Mouse (Mus musculus): ENCODE data around the gene Nedd8.
A peak's percentile ranks its signal among the peaks of the same experiment; 100 is the strongest.

Gene Nedd8

DNA sequence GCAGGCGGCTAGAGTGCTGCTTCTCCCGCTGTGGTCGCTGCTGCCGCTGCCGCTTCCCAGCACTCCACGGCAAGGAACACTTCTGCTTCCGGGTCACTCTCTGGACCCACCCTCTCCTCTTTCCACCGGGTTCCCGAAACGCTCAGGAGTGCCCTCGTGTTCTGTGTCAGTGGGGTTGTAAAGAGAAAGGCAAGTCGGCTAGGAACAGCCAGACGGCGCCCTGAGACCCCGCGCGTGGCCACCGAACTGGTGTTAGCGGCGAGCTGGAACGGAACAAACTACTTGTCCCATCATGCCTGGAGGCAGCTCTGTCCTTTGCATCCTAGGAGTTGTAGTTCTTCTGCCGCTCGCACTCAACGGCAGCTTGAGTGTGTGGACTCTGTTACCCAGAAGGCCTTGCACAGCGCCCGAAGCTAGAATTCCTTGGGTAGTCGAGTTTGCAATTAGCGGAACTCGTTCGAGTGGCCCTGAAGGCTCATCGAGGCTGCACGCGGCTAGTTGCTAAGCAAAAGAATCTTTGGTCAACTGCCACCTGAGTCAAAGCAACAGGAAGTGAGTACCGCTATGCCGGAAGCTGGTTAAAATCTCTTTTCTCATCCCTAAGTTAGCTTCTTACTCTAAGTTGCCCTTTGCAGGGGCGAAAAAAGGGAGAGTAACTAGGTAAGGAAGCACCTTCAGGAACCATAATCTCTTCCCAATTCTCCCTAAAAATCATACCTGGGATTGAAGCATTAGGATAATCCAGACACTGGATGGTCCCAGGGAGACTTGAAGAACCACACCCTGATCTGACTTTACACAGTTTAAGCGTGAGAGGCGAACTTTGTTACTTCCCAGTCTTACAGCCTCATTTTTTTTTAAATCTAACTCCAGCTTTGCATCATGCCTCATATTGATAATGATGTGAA lies at the start of gene Nedd8, which contains the start of gene Gmpr2:
Nedd8 (minus strand) TSS at position 292 of the 908 bp plus-strand sequence.
Gmpr2 (plus strand) TSS at position 109 of the 908 bp plus-strand sequence.
- peak; percentile 99 for ATAC-seq (ENCODE audit: insufficient number of reproducible peaks, low FRiP score, low TSS enrichment)

DNA sequence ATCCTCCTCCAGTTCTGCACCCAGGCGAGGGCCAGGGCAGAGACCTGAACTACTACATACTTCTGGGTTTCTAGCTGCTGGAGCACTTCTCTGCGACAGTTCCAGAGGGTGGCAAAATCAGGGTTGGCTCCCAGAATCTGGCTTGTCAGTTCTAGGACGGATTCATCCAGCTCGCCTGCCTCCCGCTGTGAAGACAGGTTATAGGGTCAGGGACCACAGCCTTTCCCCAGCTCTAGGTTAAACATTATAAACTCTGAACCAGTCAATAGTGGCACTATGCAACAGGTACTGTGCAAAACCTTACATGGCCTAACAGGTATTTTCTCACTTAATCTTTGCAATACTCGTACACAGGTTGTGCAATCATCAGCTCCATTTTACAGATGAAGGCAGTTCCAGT lies 49.2 kb upstream of the Nedd8 start:
- no peak for ATAC-seq (ENCODE audit: insufficient number of reproducible peaks, low FRiP score, low TSS enrichment)

DNA sequence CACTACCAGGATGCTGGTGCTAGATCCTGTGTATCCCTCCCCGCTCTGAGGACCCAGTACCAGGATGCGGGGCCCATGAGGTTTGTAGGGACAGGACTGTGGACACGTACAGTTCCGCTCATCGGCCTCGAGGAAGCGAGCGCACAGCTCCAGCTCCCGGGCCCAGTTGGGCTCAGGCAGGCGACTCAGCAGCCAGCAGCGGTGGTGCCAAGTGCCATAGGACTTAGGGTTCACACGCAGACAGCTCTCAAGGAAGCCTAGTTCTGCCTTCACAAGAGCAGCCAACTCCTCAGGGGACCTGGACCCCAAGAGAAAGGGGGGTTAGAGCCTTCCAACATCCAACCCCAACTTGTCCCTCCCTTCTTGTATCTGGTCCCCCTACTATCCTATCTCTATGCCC lies 48.7 kb upstream of the Nedd8 start:
- ATAC-seq (ENCODE audit: insufficient number of reproducible peaks, low FRiP score, low TSS enrichment) = no peak

DNA sequence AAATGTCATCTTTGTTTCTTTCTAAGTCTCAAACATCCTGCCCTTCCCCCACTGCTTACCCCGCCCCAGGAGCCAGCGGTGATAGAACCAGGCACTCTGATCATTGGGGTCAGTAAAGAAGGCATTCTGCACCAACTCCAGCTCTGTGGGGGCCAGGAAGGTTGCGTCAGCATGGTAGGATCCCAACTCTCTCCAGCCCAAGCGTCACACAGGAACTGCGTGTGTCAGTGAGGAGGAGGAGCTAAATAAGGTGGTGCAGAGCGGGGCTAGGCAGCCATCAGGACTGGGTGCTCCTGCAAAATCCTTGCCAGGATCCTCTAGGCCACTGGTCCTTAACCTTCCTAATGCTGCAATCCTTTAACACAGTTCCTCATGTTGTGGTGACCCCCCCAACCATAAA lies 47.8 kb upstream of the Nedd8 start:
- ATAC-seq (ENCODE audit: insufficient number of reproducible peaks, low FRiP score, low TSS enrichment) = no peak

DNA sequence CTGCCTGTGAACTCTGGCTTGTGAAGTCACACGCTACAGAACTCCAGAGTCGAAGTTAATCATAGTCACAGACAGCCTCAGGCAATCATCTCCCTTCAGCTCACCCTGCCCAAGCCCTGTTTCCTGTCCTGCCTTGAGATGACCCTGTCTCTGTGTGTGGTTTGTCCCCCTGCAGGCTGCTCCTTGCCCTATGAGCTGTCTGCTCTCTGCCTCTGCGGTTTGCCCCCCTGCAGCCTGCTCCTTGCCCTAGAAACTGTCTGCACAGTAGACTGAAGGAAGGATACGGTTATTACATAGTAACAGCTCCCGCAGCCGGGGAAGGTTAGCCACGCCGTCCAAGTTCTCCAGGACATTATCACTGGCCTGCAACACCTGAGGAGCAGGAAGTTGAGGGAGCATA lies 45.0 kb upstream of the Nedd8 start:
- ATAC-seq (ENCODE audit: insufficient number of reproducible peaks, low FRiP score, low TSS enrichment) = no peak

DNA sequence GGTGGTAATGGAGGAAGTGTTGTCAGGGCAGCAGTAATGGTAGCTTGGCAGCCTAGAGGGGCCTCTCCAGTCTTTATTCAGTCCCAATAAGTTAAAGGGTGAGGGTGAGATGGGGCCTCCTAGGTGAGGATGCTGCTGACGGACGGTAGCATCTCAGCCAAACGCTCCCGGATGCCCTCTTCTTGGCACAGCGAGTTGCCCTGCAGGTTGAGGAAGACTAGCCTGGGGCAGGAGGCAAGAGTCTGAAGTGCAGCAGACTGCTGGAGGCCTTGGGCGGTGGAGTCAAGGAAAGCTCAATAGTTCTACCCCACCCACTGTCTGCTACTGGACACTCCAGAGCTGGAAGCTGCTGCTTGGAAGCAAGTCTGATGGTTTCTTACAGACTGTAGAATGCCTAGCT lies 44.3 kb upstream of the Nedd8 start:
- no peak for ATAC-seq (ENCODE audit: insufficient number of reproducible peaks, low FRiP score, low TSS enrichment)

DNA sequence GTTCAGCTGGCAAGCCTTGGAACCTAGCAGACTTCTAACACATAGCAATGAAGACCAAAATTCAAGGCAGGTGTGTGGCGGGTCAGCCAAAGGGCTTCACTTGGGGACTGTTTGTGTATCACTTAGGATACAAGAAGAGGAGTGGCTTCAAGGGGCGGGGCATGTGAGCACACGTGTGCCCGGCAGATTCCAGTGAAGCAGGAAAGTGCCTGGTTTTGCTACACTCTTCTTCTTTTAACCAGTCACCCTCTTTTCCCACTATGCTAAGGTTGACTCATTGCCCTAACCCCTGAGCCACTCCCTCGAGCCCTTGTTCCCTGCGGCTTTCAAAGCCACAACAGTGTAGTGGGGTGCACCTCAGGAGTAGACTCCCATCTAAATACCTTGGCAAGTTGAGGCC lies 43.0 kb upstream of the Nedd8 start:
- ATAC-seq (ENCODE audit: insufficient number of reproducible peaks, low FRiP score, low TSS enrichment) = no peak

DNA sequence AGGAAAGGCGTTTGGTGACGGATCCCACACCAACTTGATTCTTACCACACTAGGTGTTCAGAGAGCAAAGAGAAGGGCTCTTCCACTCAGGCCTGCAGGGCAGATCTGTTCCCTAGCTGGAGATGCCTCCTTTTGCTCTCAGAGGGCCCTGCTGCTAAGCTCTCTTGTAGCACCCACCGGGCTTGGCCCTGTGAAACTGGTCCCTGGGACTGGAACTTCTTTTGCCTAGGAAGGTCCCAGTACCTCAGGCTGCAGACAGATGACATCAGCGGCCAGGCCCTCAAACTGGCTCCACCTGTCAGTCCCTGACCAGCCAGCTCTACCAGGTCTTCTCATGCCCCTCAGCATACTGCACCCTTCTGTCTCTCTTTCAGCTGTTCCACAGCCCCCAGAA lies 41.8 kb upstream of the Nedd8 start, which contains the start of gene Tgm1:
Tgm1 (minus strand) TSS at position 198 of the 394 bp plus-strand sequence.
- ATAC-seq (ENCODE audit: insufficient number of reproducible peaks, low FRiP score, low TSS enrichment) = no peak

DNA sequence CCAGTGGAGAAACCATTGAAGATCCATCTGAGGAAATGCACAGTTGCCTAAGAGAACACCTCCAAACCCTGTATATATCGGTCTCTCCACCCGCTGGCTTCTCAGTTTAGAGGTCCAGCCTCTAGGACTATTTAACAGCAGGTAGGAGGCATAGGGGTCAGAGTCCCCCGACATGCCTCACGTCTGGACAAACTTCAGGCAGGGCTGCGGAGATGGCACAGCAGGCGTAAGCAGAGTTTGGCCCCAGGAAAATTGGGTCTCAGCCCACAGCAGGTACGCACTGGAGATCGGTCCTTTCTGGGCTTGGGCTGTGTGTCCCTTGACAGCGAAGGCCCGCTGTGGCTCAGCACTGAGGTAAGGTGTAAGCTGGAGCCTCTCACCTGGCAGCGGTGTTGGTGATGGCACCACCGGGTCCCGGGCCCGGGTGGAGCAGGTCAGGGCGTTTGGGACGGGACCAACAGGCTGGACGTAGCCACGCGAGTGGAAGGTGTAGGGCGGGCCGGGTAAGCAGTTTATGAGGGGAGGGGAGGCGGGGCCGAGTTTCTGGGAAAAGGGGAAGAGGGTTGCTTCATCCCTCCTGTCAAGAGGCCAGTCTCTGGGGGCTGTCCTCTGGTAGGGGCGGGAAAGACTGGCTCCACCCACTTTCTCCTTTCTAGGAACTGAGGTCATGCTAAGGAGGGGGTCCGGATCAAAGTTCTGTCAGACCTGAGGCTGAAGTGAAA lies 41.2 kb upstream of the Nedd8 start:
- no peak for ATAC-seq (ENCODE audit: insufficient number of reproducible peaks, low FRiP score, low TSS enrichment)

DNA sequence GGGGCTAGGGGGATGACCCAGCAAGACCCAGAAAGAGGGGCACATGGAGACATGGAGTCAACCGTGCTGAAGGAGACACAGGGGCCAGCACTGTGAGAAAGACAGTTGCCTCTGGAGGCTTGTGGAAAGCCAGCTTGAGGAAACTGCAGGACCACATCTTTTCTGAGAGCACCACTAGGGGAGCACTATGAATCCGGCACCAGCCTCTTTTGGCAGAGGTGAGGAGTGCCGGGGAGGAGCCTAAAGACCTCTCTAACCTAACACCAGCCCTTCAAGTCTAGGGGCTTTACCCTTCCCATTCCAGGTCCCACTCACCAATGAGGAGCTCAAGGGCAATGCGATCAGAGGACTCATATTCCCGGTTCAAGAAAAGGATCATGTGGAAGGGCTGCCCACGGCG lies 39.9 kb upstream of the Nedd8 start:
- no peak for ATAC-seq (ENCODE audit: insufficient number of reproducible peaks, low FRiP score, low TSS enrichment)

DNA sequence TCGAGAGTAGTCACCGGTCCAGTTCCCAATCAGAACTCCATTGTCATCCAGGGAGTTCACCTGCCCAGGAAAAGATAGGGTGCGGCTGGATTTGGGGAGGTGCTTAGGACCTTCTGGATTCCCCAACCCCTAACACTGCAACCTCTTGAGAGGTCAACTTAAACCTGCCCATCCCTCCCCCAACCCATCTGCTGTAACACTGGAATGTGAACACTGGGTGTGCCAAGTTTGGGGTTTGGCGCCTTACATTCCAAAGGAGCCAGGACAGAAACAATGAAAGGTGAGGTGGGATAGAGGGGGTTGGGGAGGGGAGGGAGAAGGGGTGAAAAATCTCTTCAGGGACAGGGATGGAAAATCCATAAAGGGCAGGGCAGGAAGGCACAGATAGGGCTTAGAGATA lies 37.6 kb upstream of the Nedd8 start:
- ATAC-seq (ENCODE audit: insufficient number of reproducible peaks, low FRiP score, low TSS enrichment) = no peak

DNA sequence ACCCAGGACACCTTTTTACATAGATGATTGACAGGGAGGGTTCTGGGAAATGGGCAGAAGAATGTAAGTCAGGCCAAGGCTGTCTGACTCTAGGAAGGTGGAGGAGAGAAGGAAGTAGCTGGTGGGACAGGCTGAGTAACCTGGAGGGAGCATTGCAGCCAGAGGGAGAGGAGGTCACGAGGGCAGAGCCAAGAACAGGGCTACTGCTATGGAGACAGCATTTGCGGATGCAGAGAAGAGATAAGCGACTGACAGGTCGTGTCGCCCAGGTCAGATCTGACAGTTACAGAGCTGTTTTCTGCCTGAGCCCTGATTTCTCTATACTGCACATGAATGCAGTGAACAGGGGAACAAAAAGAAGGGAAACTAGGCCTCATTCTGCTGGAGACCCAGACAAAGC lies 35.5 kb upstream of the Nedd8 start:
- ATAC-seq (ENCODE audit: insufficient number of reproducible peaks, low FRiP score, low TSS enrichment) = no peak

DNA sequence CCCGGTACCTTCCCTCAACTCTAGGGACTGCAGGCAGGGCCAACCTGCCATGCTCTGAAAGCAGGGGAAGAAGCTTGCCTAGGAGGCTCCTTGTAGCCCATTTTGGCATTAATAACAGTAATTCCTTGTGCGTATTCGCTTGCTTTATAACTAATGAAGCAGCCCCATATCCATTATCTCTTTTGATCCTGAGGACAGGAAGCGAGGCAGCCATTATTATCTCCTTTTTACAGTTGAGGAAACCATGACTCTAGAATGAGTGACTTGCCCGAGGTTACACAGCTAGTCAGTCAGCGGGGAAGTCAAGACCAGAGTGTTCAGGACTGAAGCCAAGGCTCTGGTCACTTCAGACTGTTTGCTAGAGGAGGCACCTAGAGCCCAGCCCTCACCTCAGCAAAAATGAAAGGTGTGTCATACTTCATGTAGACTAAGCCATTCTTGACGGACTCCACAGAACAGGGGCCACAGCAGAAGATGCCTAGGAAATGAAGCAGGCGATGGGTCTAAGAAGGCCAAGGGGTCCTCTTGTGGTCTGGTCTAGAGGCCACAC lies 34.2 kb upstream of the Nedd8 start:
- no peak for ATAC-seq (ENCODE audit: insufficient number of reproducible peaks, low FRiP score, low TSS enrichment)

DNA sequence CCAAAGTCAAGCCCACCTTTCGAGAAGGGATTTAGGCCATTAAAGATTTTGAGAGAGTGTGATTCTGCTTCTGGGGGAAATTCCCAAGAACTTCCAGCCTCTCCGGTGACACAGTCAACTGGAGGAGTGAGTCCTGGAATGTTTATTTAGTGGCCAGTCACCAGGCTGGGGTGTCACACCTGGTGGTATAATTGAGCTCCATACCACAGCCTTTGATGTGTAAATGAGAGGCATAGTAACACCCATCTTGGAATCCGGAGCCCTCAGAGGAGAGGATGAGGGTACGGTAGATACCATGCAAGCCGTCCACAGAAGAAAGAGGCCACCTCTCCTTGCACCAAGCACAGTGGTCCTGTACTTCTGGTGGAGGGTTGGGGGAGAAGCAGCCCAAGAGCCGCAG lies 30.8 kb upstream of the Nedd8 start:
- no peak for ATAC-seq (ENCODE audit: insufficient number of reproducible peaks, low FRiP score, low TSS enrichment)

DNA sequence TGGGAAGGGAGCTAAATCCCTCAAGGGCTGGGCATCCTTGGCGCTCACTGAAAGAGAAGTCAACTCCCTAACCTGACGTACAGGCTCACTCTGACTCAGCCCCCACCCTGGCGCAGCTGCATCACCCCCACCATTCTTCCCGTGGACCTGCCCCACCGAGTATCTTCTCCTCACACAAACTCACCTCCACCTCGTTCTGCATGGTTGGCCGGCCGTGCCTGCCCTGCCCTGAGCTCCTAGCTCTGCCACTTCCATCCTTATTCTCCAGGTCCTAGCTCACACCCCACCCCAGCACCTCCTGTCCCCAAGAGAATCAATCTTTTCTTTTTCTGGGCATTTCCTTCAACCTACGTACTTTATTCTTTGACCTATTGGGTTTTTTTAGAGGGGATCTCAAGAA lies 29.2 kb upstream of the Nedd8 start:
- ATAC-seq (ENCODE audit: insufficient number of reproducible peaks, low FRiP score, low TSS enrichment) = no peak

DNA sequence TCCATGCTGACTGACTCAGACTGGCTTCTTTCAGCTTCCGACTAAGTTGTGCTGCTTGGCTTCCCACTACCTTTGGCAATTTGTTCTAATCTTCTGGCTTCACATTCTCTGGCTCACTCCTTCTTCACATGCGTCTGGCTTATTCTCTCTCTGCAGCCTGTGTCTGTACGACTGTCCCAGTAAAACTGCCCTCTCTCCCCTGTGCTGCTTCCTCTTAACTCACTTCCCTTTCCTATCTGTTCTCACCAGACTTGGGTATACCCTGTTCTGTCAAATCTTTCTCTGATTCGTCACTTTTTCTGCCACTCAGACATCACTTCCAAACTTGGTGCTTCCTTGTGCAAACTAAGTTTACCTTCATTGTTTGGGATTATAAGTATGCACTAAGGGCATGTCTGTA lies 25.3 kb upstream of the Nedd8 start:
- ATAC-seq (ENCODE audit: insufficient number of reproducible peaks, low FRiP score, low TSS enrichment) = no peak

DNA sequence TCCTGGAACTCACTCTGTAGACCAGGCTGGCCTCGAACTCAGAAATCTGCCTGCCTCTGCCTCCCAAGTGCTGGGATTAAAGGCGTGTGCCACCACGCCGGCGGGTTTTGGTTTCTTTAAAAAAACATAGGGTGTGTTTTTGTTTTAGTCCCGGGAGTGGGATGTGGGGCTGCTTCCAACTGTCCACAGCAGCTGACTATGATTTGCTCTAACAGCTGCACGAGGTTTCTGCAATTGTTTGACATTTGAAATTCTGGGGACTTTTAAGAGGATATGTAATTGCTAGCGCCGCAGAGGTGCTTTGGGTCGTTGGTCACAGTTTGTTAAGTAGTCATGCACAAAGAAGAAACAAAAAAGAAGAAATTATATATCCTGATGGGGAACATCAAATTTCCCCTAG lies 17.5 kb upstream of the Nedd8 start:
- no peak for ATAC-seq (ENCODE audit: insufficient number of reproducible peaks, low FRiP score, low TSS enrichment)

DNA sequence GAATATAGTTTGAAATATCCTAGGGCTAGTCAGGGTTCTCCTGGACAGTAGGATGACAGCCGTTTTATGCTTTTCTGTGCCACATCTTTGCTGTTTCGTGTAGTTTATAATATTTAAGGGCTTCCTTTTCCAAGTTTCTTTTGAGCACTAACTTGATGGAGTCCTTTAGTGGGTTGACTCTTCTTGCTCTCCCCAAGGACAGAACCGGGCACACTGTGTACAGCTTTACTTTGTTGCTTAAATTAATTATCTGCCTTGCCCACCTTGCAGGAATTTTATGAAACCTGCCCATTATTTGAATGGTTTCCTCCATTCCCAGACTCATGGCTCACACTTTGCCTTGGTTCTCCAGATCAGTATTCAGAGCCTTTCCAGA lies 10.2 kb upstream of the Nedd8 start:
- ATAC-seq (ENCODE audit: insufficient number of reproducible peaks, low FRiP score, low TSS enrichment) = peak; percentile 27; the same call in 1 of the 2 replicates

DNA sequence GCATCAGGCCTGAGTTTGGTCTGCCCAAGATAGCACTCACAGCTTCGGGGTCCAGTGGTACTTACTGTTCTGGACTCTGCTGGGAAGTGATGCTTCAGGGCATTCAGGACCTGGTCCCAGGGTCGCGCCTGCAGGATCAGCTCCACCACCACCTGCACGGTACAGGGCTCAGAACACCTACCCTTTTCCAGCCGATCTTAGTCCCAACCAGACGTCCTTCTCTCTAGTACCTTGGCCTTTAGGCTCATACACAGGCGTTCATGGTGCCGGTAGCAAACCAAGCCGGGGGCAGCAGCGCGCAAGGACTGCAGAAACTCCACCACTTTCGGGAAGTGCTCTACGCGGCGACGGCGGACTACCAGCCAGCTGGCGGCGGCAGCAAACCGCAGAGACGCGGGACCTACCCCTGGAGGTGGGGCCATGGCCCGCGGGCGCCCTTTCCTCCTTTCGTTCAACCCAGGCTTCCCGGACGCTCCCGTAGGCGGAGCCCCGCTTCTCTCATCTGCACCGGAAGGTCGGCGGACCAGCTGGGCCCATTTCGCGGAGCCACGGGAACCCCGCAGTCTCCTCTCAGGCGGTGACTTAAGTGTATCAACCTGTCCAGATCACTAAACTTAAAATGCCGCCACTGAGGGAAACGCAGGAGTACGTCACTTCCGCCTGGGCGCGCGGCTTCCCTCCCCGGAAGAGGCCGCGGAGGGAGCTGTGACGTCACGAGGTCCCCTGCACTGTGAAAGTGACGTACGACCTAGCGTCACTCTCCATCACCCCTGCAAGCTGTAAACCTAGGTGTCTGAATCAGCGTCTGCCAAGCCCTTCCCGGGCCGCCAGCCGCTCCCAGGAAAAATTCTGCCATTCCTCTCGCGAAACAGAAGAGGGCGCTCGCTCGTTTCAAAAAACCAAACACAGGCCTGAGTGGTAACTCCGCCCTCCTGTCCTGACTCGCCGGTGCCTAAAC lies 9.5 kb upstream of the Nedd8 start, which contains the start of gene Tinf2:
Tinf2 (minus strand) TSS at position 661 of the 958 bp plus-strand sequence.
- ATAC-seq (ENCODE audit: insufficient number of reproducible peaks, low FRiP score, low TSS enrichment) = peak; percentile 97

DNA sequence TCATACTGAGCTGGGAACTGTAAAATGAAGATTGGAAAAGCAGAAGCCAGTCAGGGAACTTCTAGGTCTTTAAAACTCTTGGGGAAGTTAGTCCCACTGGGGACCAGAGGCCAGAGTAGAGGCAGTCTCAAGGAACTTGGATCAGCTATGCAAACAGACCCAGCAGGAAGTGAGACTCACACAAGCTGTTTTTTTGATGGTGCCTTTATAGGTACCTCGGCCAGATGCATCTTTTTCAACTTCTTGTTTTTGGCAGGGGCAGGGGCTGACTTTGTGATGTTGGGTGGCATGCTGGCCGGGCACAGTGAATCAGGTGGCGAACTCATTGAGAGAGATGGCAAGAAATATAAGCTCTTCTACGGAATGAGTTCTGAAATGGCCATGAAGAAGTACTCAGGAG lies 5.7 kb upstream of the Nedd8 start:
- no peak for ATAC-seq (ENCODE audit: insufficient number of reproducible peaks, low FRiP score, low TSS enrichment)

Measured in cerebellum, adult (tissue).